Mouse (Mus musculus) B cell, adult 2 months (primary cell): ENCODE measurements around the gene Ccnc.

Experiments used
- DNase-seq, 2 experiments: peaks; one replicate each; pipeline ENCODE4 v3.0.0; 2022

Ccnc gene

DNA sequence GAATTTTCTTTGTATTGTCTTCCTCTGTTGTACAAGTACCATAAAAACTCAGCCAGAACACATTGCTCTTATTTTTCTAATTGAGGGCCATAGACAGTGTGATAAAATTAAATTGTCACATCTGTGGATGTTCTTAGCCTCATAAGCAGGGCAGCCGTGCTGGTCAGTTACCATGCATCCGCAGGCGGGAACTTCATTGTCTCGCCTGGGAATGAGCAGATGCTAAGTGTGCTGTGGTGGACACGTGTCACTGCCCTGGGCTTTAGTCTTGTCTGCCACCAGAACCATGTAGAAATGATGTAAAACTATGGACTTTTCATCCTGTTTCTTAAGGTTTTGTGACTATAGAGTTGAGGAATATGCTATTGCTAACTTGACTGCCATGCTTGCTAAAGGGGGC lies 79.7 kb downstream of the Ccnc start:
- DNase-seq: no peak
